Mouse (Mus musculus) bone marrow macrophage, adult 2 months (primary cell): Measurements from ENCODE around the gene Aipl1.
A peak's percentile ranks its signal among the peaks of the same experiment; 100 is the strongest.

ENCODE experiments used
- CTCF ChIP-seq: IDR thresholded peaks from 2 replicates; pipeline ENCODE4 v1.5.1; 2012; ENCODE audit warnings: low read depth, mild to moderate bottlenecking, low read length, moderate library complexity
- POLR2A ChIP-seq: IDR thresholded peaks from 2 replicates; pipeline ENCODE4 v1.6.1; 2012; ENCODE audit warnings: mild to moderate bottlenecking, low read depth, low read length, borderline replicate concordance

- TF ChIP-seq POLR2A (no peak), CTCF (peak; percentile 46; the same call in 1 of the 2 replicates)
These were observed 13.0 kb downstream of the Aipl1 start for GRCm38 (mm10) chr11:72024193-72024781.
